Mouse (Mus musculus): ENCODE results near the gene Rgcc.

Gene Rgcc

GRCm38 (mm10) chr14:79321152-79321551, 19.7 kb upstream of the Rgcc start:
- no peaks in the 10 kb centered on the region for H3K4me1 ChIP-seq (replicated peaks; ENCODE audit: low read depth, low read length)
- no peaks in the 10 kb centered on the region for H3K9me3 ChIP-seq (ENCODE audit: low read length)
- TF ChIP-seq NANOG (IDR thresholded peaks at IDR 0.05; ENCODE audit: borderline replicate concordance, low read length) (no peak), POU5F1 (IDR thresholded peaks at IDR 0.05; ENCODE audit: borderline replicate concordance, low read length) (no peak), CTCF (conservative IDR thresholded peaks at IDR 0.05; ENCODE audit: low read length) (peak; percentile 42)

GRCm38 (mm10) chr14:79317602-79318001, 16.2 kb upstream of the Rgcc start:
- 0 out of 2 replicates have a peak, but pooled peaks cover 3% of the 10 kb centered on the region for H3K9me3 ChIP-seq (ENCODE audit: low read length)
- no peaks in the 10 kb centered on the region for H3K27me3 ChIP-seq (ENCODE audit: insufficient read depth, low read length)
- no peaks in the 10 kb centered on the region for H3K4me1 ChIP-seq (replicated peaks; ENCODE audit: low read depth, low read length)
- no peaks in the 10 kb centered on the region for H3K36me3 ChIP-seq (ENCODE audit: insufficient read depth, low read length)
- TF ChIP-seq NANOG (IDR thresholded peaks at IDR 0.05; ENCODE audit: borderline replicate concordance, low read length) (no peak), CTCF (conservative IDR thresholded peaks at IDR 0.05; ENCODE audit: low read length) (no peak), POU5F1 (IDR thresholded peaks at IDR 0.05; ENCODE audit: borderline replicate concordance, low read length) (no peak)
- H3K4me3 ChIP-seq (replicated peaks; ENCODE audit: low read length): no peak overlapping the region

More at GRCm38 (mm10) chr14:79321152-79321551, 19.7 kb upstream of the Rgcc start:
- Histone ChIP-seq H3K36me3 (ENCODE audit: insufficient read depth, low read length) (no peaks in the 10 kb centered on the region), H3K27me3 (ENCODE audit: insufficient read depth, low read length) (no peaks in the 10 kb centered on the region), H3K4me3 (replicated peaks; ENCODE audit: low read length) (no peak overlapping the region)

GRCm38 (mm10) chr14:79315877-79316276, 14.4 kb upstream of the Rgcc start:
- Histone ChIP-seq H3K4me3 (replicated peaks; ENCODE audit: low read length) (no peak overlapping the region), H3K4me1 (replicated peaks; ENCODE audit: low read depth, low read length) (no peaks in the 10 kb centered on the region), H3K36me3 (ENCODE audit: insufficient read depth, low read length) (no peaks in the 10 kb centered on the region), H3K27me3 (ENCODE audit: insufficient read depth, low read length) (no peaks in the 10 kb centered on the region), H3K9me3 (ENCODE audit: low read length) (0 out of 2 replicates have a peak, but pooled peaks cover 3% of the 10 kb centered on the region)
- TF ChIP-seq NANOG (IDR thresholded peaks at IDR 0.05; ENCODE audit: borderline replicate concordance, low read length) (no peak), CTCF (conservative IDR thresholded peaks at IDR 0.05; ENCODE audit: low read length) (no peak), POU5F1 (IDR thresholded peaks at IDR 0.05; ENCODE audit: borderline replicate concordance, low read length) (no peak)

- H3K4me1 ChIP-seq (replicated peaks; ENCODE audit: low read depth, low read length): no peaks in the 10 kb centered on the region
- H3K36me3 ChIP-seq (ENCODE audit: insufficient read depth, low read length): no peaks in the 10 kb centered on the region
- H3K27me3 ChIP-seq (ENCODE audit: insufficient read depth, low read length): no peaks in the 10 kb centered on the region
- 0 out of 2 replicates have a peak, but pooled peaks cover 3% of the 10 kb centered on the region for H3K9me3 ChIP-seq (ENCODE audit: low read length)
- H3K4me3 ChIP-seq (replicated peaks; ENCODE audit: low read length): no peak overlapping the region
- TF ChIP-seq NANOG (IDR thresholded peaks at IDR 0.05; ENCODE audit: borderline replicate concordance, low read length): no peak
- TF ChIP-seq POU5F1 (IDR thresholded peaks at IDR 0.05; ENCODE audit: borderline replicate concordance, low read length): no peak
- TF ChIP-seq CTCF (conservative IDR thresholded peaks at IDR 0.05; ENCODE audit: low read length): no peak
Measured at GRCm38 (mm10) chr14:79314245-79315010, 13.0 kb upstream of the Rgcc start.

GRCm38 (mm10) chr14:79313439-79314175, 12.2 kb upstream of the Rgcc start:
- Histone ChIP-seq H3K36me3 (ENCODE audit: insufficient read depth, low read length) (no peaks in the 10 kb centered on the region), H3K27me3 (ENCODE audit: insufficient read depth, low read length) (no peaks in the 10 kb centered on the region), H3K4me1 (replicated peaks; ENCODE audit: low read depth, low read length) (no peaks in the 10 kb centered on the region), H3K4me3 (replicated peaks; ENCODE audit: low read length) (no peak overlapping the region), H3K9me3 (ENCODE audit: low read length) (0 out of 2 replicates have a peak, but pooled peaks cover 3% of the 10 kb centered on the region)
- TF ChIP-seq CTCF (conservative IDR thresholded peaks at IDR 0.05; ENCODE audit: low read length): no peak
- TF ChIP-seq NANOG (IDR thresholded peaks at IDR 0.05; ENCODE audit: borderline replicate concordance, low read length): no peak
- no peak for TF ChIP-seq POU5F1 (IDR thresholded peaks at IDR 0.05; ENCODE audit: borderline replicate concordance, low read length)

GRCm38 (mm10) chr14:79312719-79313118, 11.3 kb upstream of the Rgcc start:
- H3K36me3 ChIP-seq (ENCODE audit: insufficient read depth, low read length): no peaks in the 10 kb centered on the region
- 0 out of 2 replicates have a peak, but pooled peaks cover 3% of the 10 kb centered on the region for H3K9me3 ChIP-seq (ENCODE audit: low read length)
- H3K4me3 ChIP-seq (replicated peaks; ENCODE audit: low read length): no peak overlapping the region
- TF ChIP-seq POU5F1 (IDR thresholded peaks at IDR 0.05; ENCODE audit: borderline replicate concordance, low read length) (no peak), CTCF (conservative IDR thresholded peaks at IDR 0.05; ENCODE audit: low read length) (no peak)
- no peaks in the 10 kb centered on the region for H3K4me1 ChIP-seq (replicated peaks; ENCODE audit: low read depth, low read length)
- H3K27me3 ChIP-seq (ENCODE audit: insufficient read depth, low read length): no peaks in the 10 kb centered on the region

GRCm38 (mm10) chr14:79311918-79312454, 10.5 kb upstream of the Rgcc start:
- TF ChIP-seq NANOG (IDR thresholded peaks at IDR 0.05; ENCODE audit: borderline replicate concordance, low read length) (no peak), CTCF (conservative IDR thresholded peaks at IDR 0.05; ENCODE audit: low read length) (no peak), POU5F1 (IDR thresholded peaks at IDR 0.05; ENCODE audit: borderline replicate concordance, low read length) (no peak)
- Histone ChIP-seq H3K36me3 (ENCODE audit: insufficient read depth, low read length) (no peaks in the 10 kb centered on the region), H3K9me3 (ENCODE audit: low read length) (0 out of 2 replicates have a peak, but pooled peaks cover 3% of the 10 kb centered on the region), H3K27me3 (ENCODE audit: insufficient read depth, low read length) (no peaks in the 10 kb centered on the region), H3K4me3 (replicated peaks; ENCODE audit: low read length) (no peak overlapping the region), H3K4me1 (replicated peaks; ENCODE audit: low read depth, low read length) (no peaks in the 10 kb centered on the region)

- no peaks in the 10 kb centered on the region for H3K4me1 ChIP-seq (replicated peaks; ENCODE audit: low read depth, low read length)
- peaks cover 4% of the 10 kb centered on the region; the same call in 1 of the 2 replicates for H3K27me3 ChIP-seq (ENCODE audit: insufficient read depth, low read length)
- no peak overlapping the region for H3K4me3 ChIP-seq (replicated peaks; ENCODE audit: low read length)
- H3K36me3 ChIP-seq (ENCODE audit: insufficient read depth, low read length): no peaks in the 10 kb centered on the region
- TF ChIP-seq CTCF (conservative IDR thresholded peaks at IDR 0.05; ENCODE audit: low read length) (no peak), NANOG (IDR thresholded peaks at IDR 0.05; ENCODE audit: borderline replicate concordance, low read length) (no peak), POU5F1 (IDR thresholded peaks at IDR 0.05; ENCODE audit: borderline replicate concordance, low read length) (no peak)
- peaks cover 23% of the 10 kb centered on the region for H3K9me3 ChIP-seq (ENCODE audit: low read length)
Measured at GRCm38 (mm10) chr14:79309115-79309514, 7.7 kb upstream of the Rgcc start.
